Mouse (Mus musculus) T-cell, adult 2 months (primary cell): ENCODE results near the gene Vmn2r62.
"Not testable (repeated sequence)": the region's sequence is repeated elsewhere in the genome, so short reads cannot be mapped to it uniquely, and the experiment has no call there.

ENCODE experiments used
- DNase-seq: peaks from one replicate; pipeline ENCODE4 v3.0.0; 2022; ENCODE audit warnings: low spot score

The Vmn2r62 gene

DNA sequence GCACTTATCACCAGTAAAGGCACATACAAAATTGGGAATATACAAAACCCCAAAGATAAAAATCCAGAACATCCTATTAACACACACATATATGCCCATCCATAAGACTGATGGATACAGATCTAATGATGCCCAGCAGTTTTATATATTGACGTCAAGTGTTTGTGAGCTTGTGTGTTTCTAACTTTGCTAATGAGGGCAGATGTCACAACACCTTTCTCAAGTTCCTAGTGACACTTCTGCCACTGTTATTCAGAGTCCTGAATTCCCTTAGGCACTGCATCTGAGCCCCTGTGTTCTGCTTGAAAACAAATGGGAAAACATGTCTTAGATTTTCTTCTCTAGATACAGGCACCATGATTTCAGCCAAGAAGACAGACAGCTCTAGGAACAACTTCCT lies at the start of gene Vmn2r62:
Vmn2r62 (minus strand) TSS at position 101 of the 400 bp plus-strand sequence.
- DNase-seq = not testable (repeated sequence)

DNA sequence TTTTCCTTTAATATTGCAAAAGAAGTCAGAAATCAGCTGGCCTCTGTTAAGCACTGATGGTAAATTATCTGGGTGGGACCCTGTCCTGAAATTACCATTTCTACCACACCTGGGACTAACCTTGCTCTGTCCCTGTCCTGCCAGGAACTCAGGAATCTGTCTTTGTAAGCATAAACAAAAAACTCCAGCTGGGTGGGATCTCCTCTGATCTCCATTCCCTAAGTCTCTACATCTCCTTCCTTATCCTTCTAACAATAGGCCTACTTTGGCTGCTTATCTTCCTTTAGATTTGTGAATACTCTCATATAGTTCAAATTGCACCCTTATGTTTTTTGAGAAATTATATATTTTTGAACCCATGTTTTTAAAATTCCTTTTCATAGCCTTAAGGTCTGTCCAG lies 45.0 kb upstream of the Vmn2r62 start:
- not testable (repeated sequence) for DNase-seq

DNA sequence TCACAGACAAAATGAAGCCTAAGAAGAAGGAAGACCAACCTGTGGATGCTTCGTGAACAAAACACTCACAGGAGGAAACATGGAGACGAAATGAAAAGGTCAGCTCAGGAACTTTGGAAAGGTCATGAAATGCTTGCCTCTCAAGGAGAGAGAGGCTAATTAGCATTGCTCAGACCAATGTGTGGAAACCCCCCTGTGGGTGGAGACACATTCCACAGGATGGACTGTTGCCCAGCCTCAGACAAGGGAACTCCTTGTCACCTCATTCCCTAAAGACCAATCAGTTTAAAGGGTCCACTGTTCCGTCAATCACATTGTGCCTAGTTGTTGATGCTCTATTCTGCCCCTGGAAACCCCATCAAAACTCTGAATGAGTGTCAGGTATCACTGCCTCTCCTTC lies 38.9 kb upstream of the Vmn2r62 start:
- no peak for DNase-seq

DNA sequence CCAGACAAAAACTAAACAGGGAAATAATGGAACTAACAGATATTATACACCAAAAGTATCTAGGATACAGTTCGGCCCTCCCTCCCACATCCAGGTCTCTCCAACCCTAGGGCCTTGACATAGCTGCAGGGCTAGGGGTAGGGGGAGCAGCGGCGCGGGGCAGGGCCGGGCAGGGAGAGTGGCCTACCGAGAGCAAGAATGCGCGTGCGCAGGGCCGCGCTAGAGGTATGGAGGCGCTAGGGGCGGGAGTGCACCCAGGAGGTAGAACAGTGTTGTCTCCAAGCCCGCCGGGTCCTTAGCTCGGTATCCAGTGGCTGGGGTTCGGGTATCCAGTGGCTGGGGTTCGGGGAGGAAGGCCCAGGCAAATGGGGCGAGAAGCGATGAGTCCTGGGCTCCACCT lies 43.5 kb downstream of the Vmn2r62 start:
- DNase-seq = no peak

DNA sequence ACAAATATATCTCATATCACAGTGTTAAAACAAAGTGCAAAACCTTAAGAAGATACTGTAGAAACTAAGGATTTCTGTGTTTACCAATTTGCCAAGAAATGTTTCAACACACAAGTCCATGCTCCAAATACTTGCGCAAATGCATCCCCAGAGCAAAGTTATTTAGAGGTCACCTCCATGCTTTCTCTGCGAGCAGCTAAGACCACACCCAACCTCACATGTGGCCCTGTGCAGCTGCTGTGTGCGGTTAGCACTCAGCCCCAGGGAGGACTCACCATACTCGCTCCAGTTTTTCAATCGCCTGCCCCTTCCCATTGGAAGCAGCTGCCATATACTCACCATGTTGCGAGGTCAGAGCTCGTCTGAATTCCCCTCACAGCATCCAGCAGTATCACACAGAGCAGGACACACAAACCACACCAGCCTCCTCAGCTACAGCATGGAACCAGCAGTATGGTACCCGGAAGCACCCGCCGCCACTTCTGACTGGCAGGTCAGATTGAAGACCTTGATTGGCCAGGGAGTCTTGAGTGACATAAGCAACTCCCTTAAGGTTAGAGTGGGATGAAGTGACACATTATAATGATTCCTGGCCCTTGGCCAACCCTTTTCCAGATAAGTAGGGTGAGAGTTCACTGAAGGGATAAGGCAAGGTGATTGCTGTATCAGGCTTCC lies 54.7 kb downstream of the Vmn2r62 start:
- no peak for DNase-seq

DNA sequence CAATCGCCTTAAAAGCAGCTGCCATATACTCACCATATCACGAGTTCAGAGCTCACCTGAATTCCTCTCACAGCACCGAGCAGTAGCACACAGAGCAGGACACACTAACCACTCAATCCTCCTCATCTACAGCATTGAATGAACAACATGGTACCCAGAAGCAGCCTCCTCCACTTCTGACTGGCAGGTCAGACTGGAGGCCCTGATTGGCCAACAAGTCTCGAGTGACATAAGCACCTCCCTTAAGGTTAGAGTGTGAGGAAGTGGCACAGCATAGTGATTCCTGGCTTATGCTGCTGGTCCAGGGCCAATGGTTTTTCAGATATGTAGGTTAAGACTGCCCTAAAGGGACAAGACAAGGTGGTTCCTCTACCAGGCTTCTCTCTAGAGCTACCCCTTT lies 66.4 kb downstream of the Vmn2r62 start, which contains the start of gene Gm17067:
Gm17067 (minus strand) TSS at position 101 of the 400 bp plus-strand sequence.
- DNase-seq = not testable (repeated sequence)
